Mouse (Mus musculus): ENCODE results near the gene Lypd5. TPM values are rescaled to one million over a fixed set of nuclear protein-coding genes. Genes with fewer than 3 reads are reported as not detected.
A peak's percentile ranks its signal among the peaks of the same experiment; 100 is the strongest.

The Lypd5 gene
- not detected in 2 replicates for polyA plus RNA-seq (2015; fragmentation: Nextera tagmentation; extraction: Ambion mirVana)

- no peaks in the 10 kb centered on the region for H3K36me3 ChIP-seq
- no peak within 1 kb of the TSS for H3K4me3 ChIP-seq
- ATAC-seq (ENCODE audit: low read depth), result no peak
- H3K9me3 ChIP-seq, result no peaks in the 10 kb centered on the region
- H3K4me1 ChIP-seq (replicated peaks), result no peaks in the 10 kb centered on the region
- no peak within 1 kb of the TSS for H3K9ac ChIP-seq
- H3K4me2 ChIP-seq, result no peak within 1 kb of the TSS
- 44% methylated on average over 6 of the region's 6 CpGs for WGBS
- peaks cover 11% of the 10 kb centered on the region; the same call in 1 of the 2 replicates for H3K27me3 ChIP-seq
- no peak within 1 kb of the TSS for H3K27ac ChIP-seq (replicated peaks)
Observed at GRCm38 (mm10) chr7:24348896-24349295, at the start of gene Lypd5. Gene Lypd5, plus strand, starts transcription at chr7:24349196.

- H3K36me3 ChIP-seq, result peaks cover 61% of the 10 kb centered on the region
- WGBS, result 0% methylated on average over 18 of the region's 18 CpGs
Observed at GRCm38 (mm10) chr7:24299823-24300481, 49.0 kb upstream of the Lypd5 start.

GRCm38 (mm10) chr7:24300771-24301282 lies 48.2 kb upstream of the Lypd5 start, which contains the start of gene Zfp61:
Gene Zfp61, minus strand, starts transcription at chr7:24301232.
- Histone ChIP-seq H3K27ac (replicated peaks) (peak within 1 kb of the TSS; percentile 96), H3K4me1 (replicated peaks) (peaks cover 26% of the 10 kb centered on the region), H3K9me3 (no peaks in the 10 kb centered on the region), H3K4me2 (peak within 1 kb of the TSS; percentile 84), H3K36me3 (peaks cover 58% of the 10 kb centered on the region), H3K27me3 (no peaks in the 10 kb centered on the region), H3K4me3 (peak within 1 kb of the TSS; percentile 72), H3K9ac (peak within 1 kb of the TSS; percentile 82)
- ATAC-seq (ENCODE audit: low read depth), result peak; percentile 34
- WGBS, result under 1% methylated on average over 13 of the region's 13 CpGs

More at GRCm38 (mm10) chr7:24299823-24300481, 49.0 kb upstream of the Lypd5 start:
- Histone ChIP-seq H3K9ac (peak overlapping the region; percentile 82), H3K4me1 (replicated peaks) (peaks cover 26% of the 10 kb centered on the region), H3K27me3 (no peaks in the 10 kb centered on the region), H3K4me2 (peak overlapping the region; percentile 84), H3K27ac (replicated peaks) (peak overlapping the region; percentile 96), H3K9me3 (no peaks in the 10 kb centered on the region), H3K4me3 (peak overlapping the region; percentile 72)
- peak; percentile 40 for ATAC-seq (ENCODE audit: low read depth)

- H3K4me1 ChIP-seq (replicated peaks), result peaks cover 15% of the 10 kb centered on the region
- WGBS, result 29% methylated on average over 29 of the region's 29 CpGs
- H3K9me3 ChIP-seq, result no peaks in the 10 kb centered on the region
- H3K27ac ChIP-seq (replicated peaks), result peak overlapping the region; percentile 66
- peak overlapping the region; percentile 82 for H3K9ac ChIP-seq
- peaks cover 21% of the 10 kb centered on the region for H3K36me3 ChIP-seq
- peak; percentile 83; the same call in 1 of the 2 replicates for ATAC-seq (ENCODE audit: low read depth)
- peaks cover 5% of the 10 kb centered on the region; the same call in 1 of the 2 replicates for H3K27me3 ChIP-seq
- peak overlapping the region; percentile 81 for H3K4me2 ChIP-seq
- peak overlapping the region; percentile 66 for H3K4me3 ChIP-seq
Observed at GRCm38 (mm10) chr7:24315726-24316566, 33.0 kb upstream of the Lypd5 start.

DNA sequence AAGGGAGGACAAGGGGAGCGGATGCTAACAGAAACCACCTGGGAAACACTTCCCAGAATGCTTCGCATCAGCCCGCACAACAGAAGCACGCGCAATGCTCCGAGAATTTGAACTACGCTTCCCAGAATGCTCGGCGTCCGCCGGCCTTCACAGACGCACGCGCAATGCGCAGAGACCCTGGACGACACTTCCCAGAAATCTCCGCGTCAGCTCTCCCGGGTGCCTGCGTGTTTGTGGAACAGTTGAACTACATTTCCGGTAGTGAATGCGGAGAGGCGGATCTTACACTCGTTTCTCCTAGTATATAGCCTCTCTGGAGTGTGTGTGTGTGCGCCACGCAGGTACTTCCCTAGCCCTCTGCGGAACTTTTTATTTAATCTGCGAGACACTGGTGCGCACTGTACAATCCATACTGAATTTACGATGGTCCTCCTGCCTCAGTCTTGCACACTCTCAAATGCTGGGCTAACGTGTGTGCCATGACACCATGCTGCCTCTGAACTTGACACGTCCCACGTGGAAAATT lies 32.4 kb upstream of the Lypd5 start, which contains the start of gene Zfp94:
Gene Zfp94, minus strand, starts transcription at position 100 of the 526 bp plus-strand sequence.
- under 1% methylated on average over 33 of the region's 33 CpGs for WGBS
- Histone ChIP-seq H3K9me3 (no peaks in the 10 kb centered on the region), H3K4me3 (peak within 1 kb of the TSS; percentile 66), H3K27me3 (peaks cover 5% of the 10 kb centered on the region; the same call in 1 of the 2 replicates), H3K4me2 (peak within 1 kb of the TSS; percentile 81), H3K4me1 (replicated peaks) (peaks cover 15% of the 10 kb centered on the region), H3K36me3 (peaks cover 14% of the 10 kb centered on the region), H3K27ac (replicated peaks) (peak within 1 kb of the TSS; percentile 85), H3K9ac (peak within 1 kb of the TSS; percentile 82)
- ATAC-seq (ENCODE audit: low read depth), result peak; percentile 93

DNA sequence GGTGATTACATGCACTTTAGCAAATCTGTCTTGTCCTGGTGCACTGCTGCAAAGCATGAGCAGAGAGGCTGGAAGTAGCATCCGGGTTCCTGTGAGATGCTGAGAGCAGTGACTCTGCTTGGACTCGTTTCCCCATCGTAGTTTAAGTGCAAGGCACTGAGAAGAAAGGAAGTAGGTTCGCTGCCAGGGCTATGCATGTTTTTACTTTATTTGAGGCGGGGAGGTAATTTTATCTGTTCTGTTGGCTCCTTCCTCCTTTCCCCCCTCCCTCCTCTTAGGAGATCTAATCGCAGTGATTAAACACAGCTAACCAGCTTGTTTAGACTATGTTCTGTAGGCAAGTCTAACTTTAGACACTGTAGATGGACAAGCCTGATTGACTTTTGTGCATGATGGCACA lies 30.1 kb upstream of the Lypd5 start:
- Histone ChIP-seq H3K4me3 (no peak overlapping the region), H3K4me1 (replicated peaks) (peaks cover 15% of the 10 kb centered on the region), H3K9ac (no peak overlapping the region), H3K9me3 (peaks cover 3% of the 10 kb centered on the region), H3K36me3 (no peaks in the 10 kb centered on the region), H3K4me2 (no peak overlapping the region), H3K27me3 (peaks cover 5% of the 10 kb centered on the region; the same call in 1 of the 2 replicates), H3K27ac (replicated peaks) (no peak overlapping the region)
- ATAC-seq (ENCODE audit: low read depth), result no peak
- WGBS, result 77% methylated on average over 6 of the region's 6 CpGs

GRCm38 (mm10) chr7:24322593-24322992 lies 26.4 kb upstream of the Lypd5 start:
- ATAC-seq (ENCODE audit: low read depth), result no peak
- Histone ChIP-seq H3K4me1 (replicated peaks) (peaks cover 16% of the 10 kb centered on the region), H3K27ac (replicated peaks) (no peak overlapping the region), H3K36me3 (no peaks in the 10 kb centered on the region), H3K27me3 (peaks cover 5% of the 10 kb centered on the region; the same call in 1 of the 2 replicates), H3K9me3 (peaks cover 8% of the 10 kb centered on the region), H3K9ac (no peak overlapping the region), H3K4me3 (no peak overlapping the region), H3K4me2 (no peak overlapping the region)
- WGBS, result 80% methylated on average over 4 of the region's 4 CpGs

DNA sequence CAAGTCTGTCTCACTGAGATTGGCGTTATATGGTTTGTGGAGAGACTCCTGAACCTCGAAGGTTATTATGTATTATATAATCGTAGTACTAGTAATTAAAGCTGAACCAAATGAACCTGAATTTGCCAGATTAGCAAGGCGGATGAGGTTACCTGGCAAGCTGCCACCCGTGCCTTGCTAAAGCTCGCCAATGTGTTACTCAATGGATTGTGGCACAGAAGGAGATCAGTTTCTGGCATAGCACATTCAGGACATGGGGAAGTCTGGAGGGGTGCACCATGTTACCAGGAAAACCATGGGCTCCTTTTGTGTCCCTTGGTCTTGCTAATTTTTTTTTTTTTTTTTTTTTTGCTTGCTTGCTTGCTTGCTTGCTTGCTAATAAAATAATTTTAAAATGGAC lies 23.8 kb upstream of the Lypd5 start:
- no peaks in the 10 kb centered on the region for H3K36me3 ChIP-seq
- H3K4me1 ChIP-seq (replicated peaks), result peaks cover 20% of the 10 kb centered on the region
- H3K4me2 ChIP-seq, result peak overlapping the region; percentile 54
- H3K4me3 ChIP-seq, result no peak overlapping the region
- no peaks in the 10 kb centered on the region for H3K27me3 ChIP-seq
- ATAC-seq (ENCODE audit: low read depth), result no peak
- no peak overlapping the region for H3K9ac ChIP-seq
- 81% methylated on average over 6 of the region's 6 CpGs for WGBS
- H3K27ac ChIP-seq (replicated peaks), result no peak overlapping the region; the same call in 1 of the 2 replicates
- H3K9me3 ChIP-seq, result peaks cover 8% of the 10 kb centered on the region

GRCm38 (mm10) chr7:24325675-24326128 lies 23.3 kb upstream of the Lypd5 start:
- peak overlapping the region; percentile 62 for H3K27ac ChIP-seq (replicated peaks)
- H3K4me1 ChIP-seq (replicated peaks), result peaks cover 26% of the 10 kb centered on the region
- peaks cover 8% of the 10 kb centered on the region for H3K9me3 ChIP-seq
- peak overlapping the region; percentile 54 for H3K4me2 ChIP-seq
- peak; percentile 78; the same call in 1 of the 2 replicates for ATAC-seq (ENCODE audit: low read depth)
- no peaks in the 10 kb centered on the region for H3K27me3 ChIP-seq
- H3K9ac ChIP-seq, result peak overlapping the region; percentile 56
- 3% methylated on average over 13 of the region's 13 CpGs for WGBS
- peak overlapping the region; percentile 29 for H3K4me3 ChIP-seq
- H3K36me3 ChIP-seq, result no peaks in the 10 kb centered on the region

DNA sequence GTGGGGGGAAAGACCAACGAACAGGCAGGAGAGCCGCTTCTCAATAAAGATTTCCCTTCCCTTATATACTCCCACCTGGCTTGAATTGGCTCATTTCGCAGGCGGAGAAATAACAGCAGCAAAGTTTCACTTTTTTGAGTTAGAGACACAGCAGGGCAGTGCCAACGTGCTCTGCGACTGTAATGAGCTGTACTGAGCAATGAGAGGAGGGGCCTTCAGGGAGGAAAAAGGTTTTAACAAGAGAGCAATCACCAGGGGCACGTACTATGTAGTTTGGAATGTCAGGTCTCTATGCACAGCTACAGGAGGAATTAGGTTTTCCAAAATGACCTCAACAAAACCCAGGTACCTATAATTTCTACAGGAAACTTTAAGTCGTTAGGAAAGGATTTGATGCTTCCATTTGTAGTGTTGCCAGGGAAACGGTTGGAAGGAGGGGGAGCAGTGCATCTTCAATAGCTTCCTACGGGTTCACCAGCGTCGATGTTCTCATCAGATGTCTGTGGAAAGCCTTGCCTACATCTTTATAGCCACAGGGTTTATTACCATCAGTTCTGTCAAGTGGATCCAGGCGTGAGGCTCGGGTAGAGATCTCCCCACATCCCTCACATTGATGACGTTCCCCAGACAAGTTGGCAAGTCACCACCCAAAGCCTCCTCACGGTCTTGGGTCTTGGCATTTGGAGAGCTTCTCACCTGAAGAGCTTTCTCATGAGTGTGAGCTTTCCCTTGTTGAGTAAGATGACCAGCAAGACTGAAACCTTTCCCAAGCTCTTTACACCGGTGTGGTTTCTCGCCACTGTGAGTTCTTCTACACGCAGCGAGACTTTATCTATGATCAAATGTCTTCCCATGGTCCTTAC lies 22.5 kb upstream of the Lypd5 start:
- peak; percentile 76 for ATAC-seq (ENCODE audit: low read depth)
- 37% methylated on average over 20 of the region's 20 CpGs for WGBS
- H3K4me3 ChIP-seq, result peak overlapping the region; percentile 29
- H3K27ac ChIP-seq (replicated peaks), result peak overlapping the region; percentile 62; the same call in 1 of the 2 replicates
- H3K9ac ChIP-seq, result peak overlapping the region; percentile 56; the same call in 1 of the 2 replicates
- peak overlapping the region; percentile 54 for H3K4me2 ChIP-seq
- H3K9me3 ChIP-seq, result peaks cover 8% of the 10 kb centered on the region
- peaks cover 27% of the 10 kb centered on the region for H3K4me1 ChIP-seq (replicated peaks)
- no peaks in the 10 kb centered on the region for H3K27me3 ChIP-seq
- no peaks in the 10 kb centered on the region for H3K36me3 ChIP-seq
